ENCODE assay signal across 20 mouse cellular contexts in the genomic region with DNA sequence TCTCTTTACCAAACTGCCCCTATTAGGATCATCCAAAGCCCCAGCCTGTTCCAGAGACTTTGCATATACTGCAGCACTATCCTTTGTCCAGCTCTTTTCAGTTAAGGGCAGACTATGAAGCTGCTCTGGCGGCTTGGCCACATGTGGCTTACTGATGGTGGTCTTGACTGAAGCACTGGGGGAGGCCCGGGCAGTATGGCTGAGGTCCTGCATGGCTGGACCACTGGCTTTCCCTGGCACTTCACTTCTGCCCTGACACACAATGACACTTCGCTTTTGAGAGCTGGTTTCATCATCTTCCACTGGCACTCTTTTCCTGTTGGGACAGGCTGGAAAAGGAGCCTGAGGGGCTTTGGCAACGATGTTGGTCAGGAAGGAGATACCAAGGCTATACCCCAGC.
"Had no signal": no experiment of that assay in that cellular context is flagged by ENCODE, and none has a peak within 500 bp of the region (broad histone marks: within the 10 kb centered on the region; RNA-seq: fewer than 3 reads in every experiment).

No protein-coding gene starts in this region.

- H3K9ac ChIP-seq: intestine, embryonic 15.5 days; kidney, embryonic 15.5 days; limb, embryonic 13.5 days; lung, embryonic 14.5 days; midbrain, embryonic 12.5 days; midbrain, embryonic 15.5 days; neural tube, embryonic 13.5 days; stomach, embryonic 15.5 days had no signal

- H3K4me2 ChIP-seq: intestine, embryonic 15.5 days; kidney, embryonic 15.5 days; limb, embryonic 13.5 days; lung, embryonic 14.5 days; midbrain, embryonic 12.5 days; midbrain, embryonic 15.5 days; neural tube, embryonic 13.5 days; stomach, embryonic 15.5 days had no signal

- H3K9me3 ChIP-seq: intestine, embryonic 15.5 days; kidney, embryonic 15.5 days; limb, embryonic 10.5 days; limb, embryonic 13.5 days; midbrain, embryonic 12.5 days; midbrain, embryonic 15.5 days; neural tube, embryonic 13.5 days; stomach, embryonic 15.5 days had no signal

- H3K27me3 ChIP-seq: intestine, embryonic 15.5 days; kidney, embryonic 15.5 days; limb, embryonic 13.5 days; midbrain, embryonic 12.5 days; midbrain, embryonic 15.5 days; neural tube, embryonic 13.5 days; stomach, embryonic 15.5 days had no signal

- H3K4me3 ChIP-seq: intestine, embryonic 15.5 days; kidney, embryonic 15.5 days; limb, embryonic 10.5 days; limb, embryonic 13.5 days; midbrain, embryonic 12.5 days; midbrain, embryonic 15.5 days; myocyte; neural tube, embryonic 13.5 days; stomach, embryonic 15.5 days had no signal

- H3K27ac ChIP-seq: intestine, embryonic 15.5 days; kidney, embryonic 15.5 days; limb, embryonic 10.5 days; limb, embryonic 13.5 days; macrophage; midbrain, embryonic 12.5 days; midbrain, embryonic 15.5 days; neural tube, embryonic 13.5 days; stomach, embryonic 15.5 days had no signal

- ATAC-seq: intestine, embryonic 15.5 days; lung, postnatal 0 days; midbrain, embryonic 15.5 days had no signal

- DNase-seq: kidney, adult 11 months; kidney, adult 8-10 months; kidney, postnatal 10 days; kidney, postnatal 36 days; lung, embryonic 14.5 days; retina, postnatal 1 day; right cerebral cortex, postnatal 25 days; spleen, adult 18-20 months; thymus, postnatal 25 days had no signal

- H3K4me1 ChIP-seq: intestine, embryonic 15.5 days; kidney, embryonic 15.5 days; limb, embryonic 10.5 days; midbrain, embryonic 12.5 days; midbrain, embryonic 15.5 days; neural tube, embryonic 13.5 days; stomach, embryonic 15.5 days had no signal
